Comparison of ENCODE assay signal across 8 mouse cellular contexts in the genomic region with DNA sequence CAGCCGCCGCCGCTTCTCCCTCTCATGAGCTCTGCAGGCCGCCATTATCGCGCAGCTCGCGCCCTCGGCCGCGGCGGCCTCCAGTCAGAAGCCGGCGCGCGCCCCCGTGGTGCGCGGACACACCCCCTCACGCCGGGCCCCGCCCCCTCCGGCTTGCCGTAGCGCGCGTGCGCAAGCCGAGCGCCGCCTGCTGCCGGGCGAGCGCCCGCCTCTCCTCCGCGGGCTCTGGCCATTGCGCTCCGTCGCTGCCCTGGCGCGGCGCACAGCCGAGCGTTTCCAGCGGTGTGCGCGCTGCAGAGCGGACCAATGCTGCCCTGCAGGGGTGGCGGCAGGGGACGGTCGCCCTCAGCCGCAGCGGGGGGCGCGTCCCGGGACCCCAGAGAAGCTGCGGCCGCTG. TPM values are rescaled to one million over a fixed set of nuclear protein-coding genes. Genes with fewer than 3 reads are reported as not detected.
DNase-seq lines count a peak whose midpoint lies in the region; ATAC-seq lines count a peak whose summit lies in the region.

No protein-coding gene starts in this region.

- DNase-seq in adrenal gland, adult 8-10 months, result peak; percentile 91
- peak; percentile 88 for DNase-seq in embryo, embryonic 11.5 days (ENCODE audit: low read depth, low spot score)
- DNase-seq in gastrocnemius, postnatal 36 days, result peak; percentile 94 to 96
- peak; percentile 95 to 97 for DNase-seq in left cerebral cortex, postnatal 25 days (ENCODE audit: low spot score in 2 of 2)
- DNase-seq in mesoderm, embryonic 11.5 days (ENCODE audit: low read depth, low spot score), result peak; percentile 96
- peak; percentile 98 for DNase-seq in right cerebral cortex, postnatal 25 days
- peak; percentile 97 to 98 for DNase-seq in urinary bladder, postnatal 4 days (ENCODE audit: low spot score in 2 of 2)

- WGBS in intestine, embryonic 15.5 days, result under 1% methylated on average over 46 of the region's 59 CpGs

- H3K9me3 ChIP-seq in intestine, embryonic 15.5 days, result no peaks in the 10 kb centered on the region

- intact Hi-C loops in gastrocnemius, postnatal 36 days (cut with DNase I), result loop anchor here (5.0 kb wide), 1 partner anchor 100 kb away; the partner anchor contains the start of gene Cep85
- intact Hi-C loops in left cerebral cortex, postnatal 25 days (cut with DNase I), result loop anchor here (1.0 to 10.0 kb wide), 2 partner anchors 100 to 198 kb away; partner anchors contain the start of gene Cep85

- peak overlapping the region; percentile 69 for H3K4me2 ChIP-seq in intestine, embryonic 15.5 days (replicated peaks)

- ATAC-seq in intestine, embryonic 15.5 days, result peak; percentile 94

- peak overlapping the region; percentile 99 for H3K9ac ChIP-seq in intestine, embryonic 15.5 days

- peak overlapping the region; percentile 98 for H3K4me3 ChIP-seq in intestine, embryonic 15.5 days (replicated peaks)

- no peaks in the 10 kb centered on the region for H3K27me3 ChIP-seq in intestine, embryonic 15.5 days (replicated peaks)

- peaks cover 4% of the 10 kb centered on the region; the same call in 1 of the 2 replicates for H3K36me3 ChIP-seq in intestine, embryonic 15.5 days

- peak overlapping the region; percentile 100 for H3K27ac ChIP-seq in intestine, embryonic 15.5 days

- H3K4me1 ChIP-seq in intestine, embryonic 15.5 days (replicated peaks), result peaks cover 13% of the 10 kb centered on the region

RNA-seq across cellular contexts. Expression of gene Pdik1l, which starts 0.5 kb away (rescaled TPM):
- 10 to 100 TPM; 13.0 to 20.0 (median 15.5) TPM for total RNA-seq in adrenal gland, adult 8-10 months (2022)
- total RNA-seq in gastrocnemius, postnatal 36 days (2021), result 1 to 10 TPM; 2.2 to 4.3 TPM
- polyA plus RNA-seq in intestine, embryonic 15.5 days (2015; fragmentation: Nextera tagmentation; extraction: Ambion mirVana), result 15.7 and 17.9 TPM in 2 replicates
- 10 to 100 TPM; 18.6 to 19.8 TPM for total RNA-seq in left cerebral cortex, postnatal 25 days (2021)

RNA-seq across cellular contexts. Expression of gene Trim63, which starts 27.8 kb away (rescaled TPM):
- not detected for total RNA-seq in adrenal gland, adult 8-10 months (2022)
- 100 to 1,000 TPM; 241 to 268 TPM for total RNA-seq in gastrocnemius, postnatal 36 days (2021)
- 0.68 and 1.0 TPM in 2 replicates for polyA plus RNA-seq in intestine, embryonic 15.5 days (2015; fragmentation: Nextera tagmentation; extraction: Ambion mirVana)
- under 1 TPM; 0.32 to 0.39 TPM for total RNA-seq in left cerebral cortex, postnatal 25 days (2021)

RNA-seq across cellular contexts. Expression of gene Grrp1, which starts 33.3 kb away (rescaled TPM):
- total RNA-seq in adrenal gland, adult 8-10 months (2022), result 10 to 100 TPM in 2 of 4 experiments, 1 to 10 TPM in 2; 9.5 to 12.5 (median 10.1) TPM
- 1 to 10 TPM; 2.4 to 3.6 TPM for total RNA-seq in gastrocnemius, postnatal 36 days (2021)
- polyA plus RNA-seq in intestine, embryonic 15.5 days (2015; fragmentation: Nextera tagmentation; extraction: Ambion mirVana), result 5.0 TPM in 2 replicates
- total RNA-seq in left cerebral cortex, postnatal 25 days (2021), result 1 to 10 TPM; 4.0 TPM

RNA-seq across cellular contexts. Expression of gene Gm30191, which starts 40.4 kb away (rescaled TPM):
- not detected for total RNA-seq in adrenal gland, adult 8-10 months (2022)
- total RNA-seq in gastrocnemius, postnatal 36 days (2021), result not detected
- not detected in 2 replicates for polyA plus RNA-seq in intestine, embryonic 15.5 days (2015; fragmentation: Nextera tagmentation; extraction: Ambion mirVana)
- total RNA-seq in left cerebral cortex, postnatal 25 days (2021), result not detected

RNA-seq across cellular contexts. Expression of gene Zfp593, which starts 41.8 kb away (rescaled TPM):
- 10 to 100 TPM; 10.4 to 11.6 (median 11.6) TPM for total RNA-seq in adrenal gland, adult 8-10 months (2022)
- total RNA-seq in gastrocnemius, postnatal 36 days (2021), result 1 to 10 TPM; 4.5 to 4.7 TPM
- polyA plus RNA-seq in intestine, embryonic 15.5 days (2015; fragmentation: Nextera tagmentation; extraction: Ambion mirVana), result 16.4 and 16.7 TPM in 2 replicates
- 10 to 100 TPM; 10.3 to 10.5 TPM for total RNA-seq in left cerebral cortex, postnatal 25 days (2021)

Comparison
In these comparisons a context has a peak if more than half of its experiments do, and no peak if none do; other contexts are left out.
1. Peak in every context shown above with its lines: DNase-seq, ATAC-seq, H3K4me3 ChIP-seq and H3K27ac ChIP-seq.
2. RNA of gene Trim63, which starts 27.8 kb away (total RNA-seq): 241 to 268 TPM in gastrocnemius, postnatal 36 days; 0.32 to 0.39 TPM in left cerebral cortex, postnatal 25 days and not detected in adrenal gland, adult 8-10 months; every median in the first group is over 100 times any median in the second.